Mouse (Mus musculus) limb, embryonic 10.5 days (tissue): ENCODE data around the gene Agbl5. TPM values are rescaled to one million over a fixed set of nuclear protein-coding genes. Genes with fewer than 3 reads are reported as not detected.
A peak's percentile ranks its signal among the peaks of the same experiment; 100 is the strongest.

Experiments used
- DNase-seq: peaks from one replicate; pipeline ENCODE4 v3.0.0-alpha.2; 2017; ENCODE audit warnings: low spot score
- H3K27ac ChIP-seq: fragments of 300-500 bp; sonication (generic); 2 replicates; pipeline ENCODE4 v1.5.1; 2016; ENCODE audit warnings: mild to moderate bottlenecking
- H3K27me3 ChIP-seq: fragments of 300-500 bp; sonication (generic); 2 replicates; pipeline ENCODE4 v1.6.1; 2016; ENCODE audit warnings: low read depth, mild to moderate bottlenecking; ENCODE audit not compliant: poor library complexity, severe bottlenecking
- H3K36me3 ChIP-seq: fragments of 300-500 bp; sonication (generic); 2 replicates; pipeline ENCODE4 v1.6.1; 2016; ENCODE audit warnings: mild to moderate bottlenecking, moderate library complexity
- H3K4me1 ChIP-seq: fragments of 300-500 bp; sonication (generic); 2 replicates; pipeline ENCODE4 v1.6.1; 2016
- H3K4me3 ChIP-seq: fragments of 300-500 bp; sonication (generic); 2 replicates; pipeline ENCODE4 v1.5.1; 2016; ENCODE audit warnings: mild to moderate bottlenecking, moderate library complexity
- H3K9me3 ChIP-seq: fragments of 300-500 bp; sonication (generic); replicated peaks from 2 replicates; pipeline ENCODE4 v1.6.1; 2016; ENCODE audit warnings: mild to moderate bottlenecking
- WGBS: fragments of 180-500 bp; shearing (Covaris S2); methylation state at CpG from one replicate; pipeline ENCODE4 v1.1.7; 2016; 5-methylcytosine and 5-hydroxymethylcytosine counted together
- polyA plus RNA-seq: library from polyadenylated mRNA; unstranded; fragments of >200 nt; fragmentation: Nextera tagmentation; extraction: Ambion mirVana; gene quantifications from 2 replicates; pipeline ENCODE4 v1.2.1, GENCODE M21; 2016

The Agbl5 gene
- polyA plus RNA-seq, 1 experiment from 2014 or later: 29.9 TPM

- no peaks in the 10 kb centered on the region for H3K27me3 ChIP-seq
- peaks cover 1% of the 10 kb centered on the region for H3K4me1 ChIP-seq
- WGBS: 49% methylated on average over 7 of the region's 7 CpGs
- H3K27ac ChIP-seq: no peak overlapping the region
- no peaks in the 10 kb centered on the region for H3K36me3 ChIP-seq
- no peaks in the 10 kb centered on the region for H3K9me3 ChIP-seq
- no peak for DNase-seq
- 0 out of 2 replicates have a peak overlapping the region, but pooled peaks have one; percentile 23 for H3K4me3 ChIP-seq
Measured at GRCm38 (mm10) chr5:30927945-30928529, 39.5 kb downstream of the Agbl5 start.

- H3K4me1 ChIP-seq: no peaks in the 10 kb centered on the region
- DNase-seq: peak; percentile 54
Measured at GRCm38 (mm10) chr5:30930121-30930520, 41.6 kb downstream of the Agbl5 start.

GRCm38 (mm10) chr5:30930846-30931245 is 42.4 kb downstream of the Agbl5 start:
- Histone ChIP-seq H3K27me3 (no peaks in the 10 kb centered on the region), H3K27ac (no peak overlapping the region), H3K36me3 (no peaks in the 10 kb centered on the region), H3K4me1 (no peaks in the 10 kb centered on the region), H3K4me3 (no peak overlapping the region), H3K9me3 (no peaks in the 10 kb centered on the region)
- no peak for DNase-seq
- 89% methylated on average over 6 of the region's 6 CpGs for WGBS

More at GRCm38 (mm10) chr5:30930121-30930520, 41.6 kb downstream of the Agbl5 start:
- Histone ChIP-seq H3K9me3 (no peaks in the 10 kb centered on the region), H3K27ac (no peak overlapping the region), H3K36me3 (no peaks in the 10 kb centered on the region), H3K4me3 (no peak overlapping the region), H3K27me3 (no peaks in the 10 kb centered on the region)
- WGBS: 57% methylated on average over 4 of the region's 4 CpGs

- no peaks in the 10 kb centered on the region for H3K9me3 ChIP-seq
- no peaks in the 10 kb centered on the region for H3K27me3 ChIP-seq
- H3K27ac ChIP-seq: no peak overlapping the region
- H3K4me3 ChIP-seq: no peak overlapping the region
- no peaks in the 10 kb centered on the region for H3K4me1 ChIP-seq
- no peak for DNase-seq
- no peaks in the 10 kb centered on the region for H3K36me3 ChIP-seq
- WGBS: 83% methylated on average over 4 of the region's 4 CpGs
Measured at GRCm38 (mm10) chr5:30931378-30931777, 42.9 kb downstream of the Agbl5 start.

GRCm38 (mm10) chr5:30933705-30934104 is 45.2 kb downstream of the Agbl5 start:
- WGBS: 63% methylated on average over 5 of the region's 5 CpGs
- H3K27me3 ChIP-seq: no peaks in the 10 kb centered on the region
- H3K36me3 ChIP-seq: no peaks in the 10 kb centered on the region
- H3K4me1 ChIP-seq: no peaks in the 10 kb centered on the region
- H3K9me3 ChIP-seq: no peaks in the 10 kb centered on the region
- H3K27ac ChIP-seq: no peak overlapping the region
- DNase-seq: no peak
- no peak overlapping the region for H3K4me3 ChIP-seq

- no peak for DNase-seq
- no peaks in the 10 kb centered on the region for H3K4me1 ChIP-seq
- 93% methylated on average over 5 of the region's 5 CpGs for WGBS
- H3K27me3 ChIP-seq: no peaks in the 10 kb centered on the region
- no peak overlapping the region for H3K4me3 ChIP-seq
- no peak overlapping the region for H3K27ac ChIP-seq
- H3K9me3 ChIP-seq: no peaks in the 10 kb centered on the region
- H3K36me3 ChIP-seq: no peaks in the 10 kb centered on the region
Measured at GRCm38 (mm10) chr5:30934725-30935461, 46.4 kb downstream of the Agbl5 start.

- Histone ChIP-seq H3K9me3 (no peaks in the 10 kb centered on the region), H3K27me3 (peaks cover 31% of the 10 kb centered on the region), H3K4me3 (no peak overlapping the region), H3K4me1 (peaks cover 12% of the 10 kb centered on the region), H3K36me3 (no peaks in the 10 kb centered on the region), H3K27ac (no peak overlapping the region)
- WGBS: 95% methylated on average over 2 of the region's 2 CpGs
- no peak for DNase-seq
Measured at GRCm38 (mm10) chr5:30943004-30943403, 54.5 kb downstream of the Agbl5 start.

- DNase-seq: no peak
- Histone ChIP-seq H3K27ac (no peak overlapping the region), H3K4me1 (peaks cover 20% of the 10 kb centered on the region), H3K4me3 (no peak overlapping the region), H3K9me3 (no peaks in the 10 kb centered on the region), H3K27me3 (peaks cover 33% of the 10 kb centered on the region), H3K36me3 (no peaks in the 10 kb centered on the region)
- WGBS: 87% methylated on average over 6 of the region's 6 CpGs
Measured at GRCm38 (mm10) chr5:30944344-30944743, 55.9 kb downstream of the Agbl5 start.

- H3K4me1 ChIP-seq: peaks cover 28% of the 10 kb centered on the region
- H3K4me3 ChIP-seq: peak within 1 kb of the TSS; percentile 62
- WGBS: 5% methylated on average over 44 of the region's 44 CpGs
- peak; percentile 58 for DNase-seq
- H3K9me3 ChIP-seq: no peaks in the 10 kb centered on the region
- no peaks in the 10 kb centered on the region for H3K36me3 ChIP-seq
- H3K27ac ChIP-seq: peak within 1 kb of the TSS; percentile 72
- peaks cover 33% of the 10 kb centered on the region for H3K27me3 ChIP-seq
Measured at GRCm38 (mm10) chr5:30944956-30945781, 56.7 kb downstream of the Agbl5 start, which contains the start of gene Cgref1. TSS of gene Cgref1 (minus strand) at chr5:30945591.

- no peak for DNase-seq
- no peak overlapping the region for H3K27ac ChIP-seq
- no peak overlapping the region for H3K4me3 ChIP-seq
- H3K4me1 ChIP-seq: peaks cover 32% of the 10 kb centered on the region
- WGBS: 80% methylated on average over 5 of the region's 5 CpGs
- no peaks in the 10 kb centered on the region for H3K9me3 ChIP-seq
- peaks cover 33% of the 10 kb centered on the region for H3K27me3 ChIP-seq
- peaks cover 25% of the 10 kb centered on the region for H3K36me3 ChIP-seq
Measured at GRCm38 (mm10) chr5:30948620-30949019, 60.1 kb downstream of the Agbl5 start.

- H3K27ac ChIP-seq: peak overlapping the region; percentile 85
- peak; percentile 95 for DNase-seq
- peak overlapping the region; percentile 66 for H3K4me3 ChIP-seq
- H3K36me3 ChIP-seq: peaks cover 36% of the 10 kb centered on the region
- H3K9me3 ChIP-seq: no peaks in the 10 kb centered on the region
- peaks cover 32% of the 10 kb centered on the region for H3K4me1 ChIP-seq
- WGBS: under 1% methylated on average over 31 of the region's 31 CpGs
- peaks cover 25% of the 10 kb centered on the region for H3K27me3 ChIP-seq
Measured at GRCm38 (mm10) chr5:30949654-30950326, 61.3 kb downstream of the Agbl5 start.

- Histone ChIP-seq H3K27ac (no peak overlapping the region), H3K4me1 (peaks cover 25% of the 10 kb centered on the region), H3K4me3 (peak overlapping the region; percentile 66), H3K36me3 (peaks cover 43% of the 10 kb centered on the region), H3K27me3 (peaks cover 18% of the 10 kb centered on the region), H3K9me3 (no peaks in the 10 kb centered on the region)
- WGBS: 80% methylated on average over 4 of the region's 4 CpGs
- DNase-seq: no peak
Measured at GRCm38 (mm10) chr5:30950451-30950850, 62.0 kb downstream of the Agbl5 start.
